ENCODE assay signal across 8 mouse cellular contexts in the genomic region with DNA sequence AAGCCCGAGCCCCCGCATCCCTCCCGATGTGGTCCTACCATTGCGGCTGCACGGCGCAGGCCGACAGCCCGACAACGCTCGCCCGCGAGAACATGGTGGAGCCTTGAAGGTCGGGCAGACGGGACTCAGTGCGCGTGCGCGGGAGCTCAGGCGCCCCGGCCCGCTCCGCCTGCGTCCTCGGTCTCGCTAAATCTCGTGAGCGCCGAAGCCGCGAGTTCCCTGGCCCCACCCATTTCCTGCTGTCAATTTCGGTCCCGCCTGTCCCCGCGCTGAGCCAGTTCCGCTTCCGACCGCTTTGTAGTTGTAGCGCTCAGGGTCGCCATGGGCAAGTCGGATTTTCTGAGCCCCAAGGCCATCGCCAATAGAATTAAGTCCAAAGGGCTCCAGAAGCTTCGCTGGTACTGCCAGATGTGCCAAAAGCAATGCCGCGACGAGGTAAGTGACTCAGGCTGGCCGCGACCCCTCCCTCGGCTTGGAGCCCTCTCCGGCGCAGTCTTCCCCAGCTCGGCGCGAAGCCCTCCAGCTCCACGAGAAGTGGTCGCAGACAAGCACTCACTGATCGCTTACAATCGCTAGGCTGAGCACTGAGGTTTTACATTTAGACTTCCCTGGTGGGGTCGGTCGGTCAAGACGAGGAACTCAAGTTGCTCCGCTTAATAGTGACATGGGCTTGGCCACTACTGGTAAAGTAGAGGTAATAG. TPM values are rescaled to one million over a fixed set of nuclear protein-coding genes. Genes with fewer than 3 reads are reported as not detected.
DNase-seq lines count a peak whose midpoint lies in the region; ATAC-seq lines count a peak whose summit lies in the region.

A gene (minus strand): TSS at position 201 of the 701 bp plus-strand sequence.
A gene (plus strand): TSS at position 284 of the 701 bp plus-strand sequence.

- peak within 1 kb of the TSS; percentile 87 for H3K4me2 ChIP-seq in heart, embryonic 16.5 days (ENCODE audit: low read depth, low read length)
- peak within 1 kb of the TSS; percentile 74 for H3K4me2 ChIP-seq in liver, embryonic 15.5 days
- H3K4me2 ChIP-seq in neural tube, embryonic 12.5 days (replicated peaks), result peak within 1 kb of the TSS; percentile 70

- peak within 1 kb of the TSS; percentile 98 for H3K27ac ChIP-seq in forebrain, embryonic 10.5 days
- H3K27ac ChIP-seq in heart, embryonic 16.5 days (ENCODE audit: low read length), result peak within 1 kb of the TSS; percentile 96
- peak within 1 kb of the TSS; percentile 81 for H3K27ac ChIP-seq in liver, embryonic 15.5 days (replicated peaks)
- peak within 1 kb of the TSS; percentile 88 for H3K27ac ChIP-seq in neural tube, embryonic 12.5 days

- no peaks in the 10 kb centered on the region for H3K27me3 ChIP-seq in forebrain, embryonic 10.5 days (ENCODE audit: poor library complexity, severe bottlenecking)
- no peaks in the 10 kb centered on the region for H3K27me3 ChIP-seq in heart, embryonic 16.5 days (ENCODE audit: control insufficient read depth, insufficient read depth, low read length)
- H3K27me3 ChIP-seq in liver, embryonic 15.5 days, result no peaks in the 10 kb centered on the region
- no peaks in the 10 kb centered on the region for H3K27me3 ChIP-seq in neural tube, embryonic 12.5 days (replicated peaks)

- peaks cover 31% of the 10 kb centered on the region for H3K4me1 ChIP-seq in forebrain, embryonic 10.5 days
- H3K4me1 ChIP-seq in heart, embryonic 16.5 days (ENCODE audit: control insufficient read depth, insufficient read depth, low read length), result peaks cover 38% of the 10 kb centered on the region
- H3K4me1 ChIP-seq in liver, embryonic 15.5 days (replicated peaks), result peaks cover 43% of the 10 kb centered on the region
- H3K4me1 ChIP-seq in neural tube, embryonic 12.5 days, result peaks cover 24% of the 10 kb centered on the region

- peaks cover 40% of the 10 kb centered on the region for H3K36me3 ChIP-seq in forebrain, embryonic 10.5 days (replicated peaks)
- peaks cover 3% of the 10 kb centered on the region; the same call in 1 of the 2 replicates for H3K36me3 ChIP-seq in heart, embryonic 16.5 days (ENCODE audit: control insufficient read depth, insufficient read depth)
- peaks cover 31% of the 10 kb centered on the region; the same call in 1 of the 2 replicates for H3K36me3 ChIP-seq in liver, embryonic 15.5 days (replicated peaks)
- peaks cover 8% of the 10 kb centered on the region; the same call in 1 of the 2 replicates for H3K36me3 ChIP-seq in neural tube, embryonic 12.5 days

- peak within 1 kb of the TSS; percentile 99 for H3K9ac ChIP-seq in heart, embryonic 16.5 days (ENCODE audit: low read length)
- peak within 1 kb of the TSS; percentile 90 for H3K9ac ChIP-seq in liver, embryonic 15.5 days
- peak within 1 kb of the TSS; percentile 96 for H3K9ac ChIP-seq in neural tube, embryonic 12.5 days

- H3K9me3 ChIP-seq in forebrain, embryonic 10.5 days, result no peaks in the 10 kb centered on the region
- no peaks in the 10 kb centered on the region for H3K9me3 ChIP-seq in heart, embryonic 16.5 days (replicated peaks; ENCODE audit: control insufficient read depth, low read length)
- no peaks in the 10 kb centered on the region for H3K9me3 ChIP-seq in liver, embryonic 15.5 days (replicated peaks)
- no peaks in the 10 kb centered on the region for H3K9me3 ChIP-seq in neural tube, embryonic 12.5 days

- WGBS in forebrain, embryonic 10.5 days, result under 1% methylated on average over 61 of the region's 61 CpGs
- under 1% methylated on average over 61 of the region's 61 CpGs for WGBS in heart, embryonic 16.5 days
- under 1% methylated on average over 61 of the region's 61 CpGs for WGBS in liver, embryonic 15.5 days (ENCODE audit: insufficient replicate concordance)
- under 1% methylated on average over 61 of the region's 61 CpGs for WGBS in neural tube, embryonic 12.5 days

- peak; percentile 97 to 98 for DNase-seq in CD8-positive naive resting alpha-beta T cell, adult 2 months (ENCODE audit: low read depth in 2 of 2, low spot score in 2 of 2)
- peak; percentile 93 for DNase-seq in c-Kit-positive CD71-negative TER-119-negative erythroid progenitor cells, embryonic 14.5 days (ENCODE audit: low read depth)
- DNase-seq in forebrain, embryonic 10.5 days (ENCODE audit: extremely low spot score, low spot score), result peak; percentile 97
- peak; percentile 97 to 98 for DNase-seq in kidney, postnatal 36 days
- DNase-seq in telencephalon, adult 2 months (ENCODE audit: low read depth, low spot score), result peak; percentile 95

- H3K4me3 ChIP-seq in forebrain, embryonic 10.5 days, result peak within 1 kb of the TSS; percentile 93
- peak within 1 kb of the TSS; percentile 87 for H3K4me3 ChIP-seq in heart, embryonic 16.5 days (ENCODE audit: low read length)
- peak within 1 kb of the TSS; percentile 81 for H3K4me3 ChIP-seq in liver, embryonic 15.5 days (replicated peaks)
- H3K4me3 ChIP-seq in neural tube, embryonic 12.5 days, result peak within 1 kb of the TSS; percentile 83

- ATAC-seq in heart, embryonic 16.5 days (replicated peaks; ENCODE audit: extremely low read depth, insufficient read depth, low FRiP score), result peak; percentile 97
- ATAC-seq in liver, embryonic 15.5 days (ENCODE audit: insufficient read depth), result peak; percentile 90
- ATAC-seq in neural tube, embryonic 12.5 days (ENCODE audit: low FRiP score, low read depth), result peak; percentile 97

RNA-seq across cellular contexts. Expression of the first gene that starts in this region (rescaled TPM):
- 502 and 503 TPM in 2 replicates for polyA plus RNA-seq in forebrain, embryonic 10.5 days (2016; fragmentation: Nextera tagmentation; extraction: Ambion mirVana)
- polyA plus RNA-seq in heart, embryonic 16.5 days (2015; fragmentation: Nextera tagmentation; extraction: Ambion mirVana), result 1,497 and 1,501 TPM in 2 replicates
- 293 and 314 TPM in 2 replicates for polyA plus RNA-seq in liver, embryonic 15.5 days (2015; fragmentation: Nextera tagmentation; extraction: Ambion mirVana)
- polyA plus RNA-seq in neural tube, embryonic 12.5 days (2016; fragmentation: Nextera tagmentation; extraction: Ambion mirVana), result 474 and 482 TPM in 2 replicates

RNA-seq across cellular contexts. Expression of the second gene that starts in this region (rescaled TPM):
- polyA plus RNA-seq in forebrain, embryonic 10.5 days (2016; fragmentation: Nextera tagmentation; extraction: Ambion mirVana), result 39.1 and 39.8 TPM in 2 replicates
- polyA plus RNA-seq in heart, embryonic 16.5 days (2015; fragmentation: Nextera tagmentation; extraction: Ambion mirVana), result 21.3 and 22.5 TPM in 2 replicates
- polyA plus RNA-seq in liver, embryonic 15.5 days (2015; fragmentation: Nextera tagmentation; extraction: Ambion mirVana), result 12.1 and 12.7 TPM in 2 replicates
- 37.9 and 40.6 TPM in 2 replicates for polyA plus RNA-seq in neural tube, embryonic 12.5 days (2016; fragmentation: Nextera tagmentation; extraction: Ambion mirVana)

Comparison
In these comparisons a context has a peak if more than half of its experiments do, and no peak if none do; other contexts are left out.
1. Peak in every context shown above with its lines: DNase-seq, ATAC-seq, H3K4me3 ChIP-seq and H3K27ac ChIP-seq.